Mouse (Mus musculus): ENCODE results near the gene Snapc5. TPM values are rescaled to one million over a fixed set of nuclear protein-coding genes. Genes with fewer than 3 reads are reported as not detected.

The Snapc5 gene
- total and polyA plus RNA-seq, 3 experiments = 16.7 to 38.2 (median 24.9) TPM

DNA sequence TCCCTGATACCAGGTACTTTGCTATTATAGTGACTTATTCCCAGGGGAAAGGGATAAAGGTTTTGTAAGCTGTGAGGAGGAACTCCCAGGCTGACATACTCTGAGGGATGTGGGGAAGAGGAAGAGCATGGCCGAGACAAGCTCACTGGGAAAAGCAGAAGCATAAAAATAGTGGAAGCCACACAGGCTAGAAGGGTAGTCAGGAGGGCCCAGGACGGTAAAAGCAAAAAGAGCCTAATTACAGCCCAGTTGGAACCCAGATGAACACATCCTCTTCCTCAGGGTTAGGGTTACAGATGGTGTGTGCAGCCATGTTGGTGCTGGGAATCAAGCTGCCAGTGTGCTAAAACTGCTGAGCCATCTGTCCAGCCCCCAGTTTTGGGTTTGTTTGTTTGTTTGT is 43.0 kb downstream of the Snapc5 start:
- H3K4me1 ChIP-seq (ENCODE audit: control insufficient read depth in 1 of 2, insufficient read depth in 2 of 2) = peaks cover 0 to 33% of the 10 kb centered on the region in 2 experiments; a peak in 2 of 4 replicates
- no peak overlapping the region for H3K4me2 ChIP-seq (ENCODE audit: insufficient read depth, low read depth, poor library complexity, severe bottlenecking)
- peaks cover 0 to 54% of the 10 kb centered on the region in 2 experiments for H3K36me3 ChIP-seq (replicated peaks in 1 of 2; ENCODE audit: control insufficient read depth in 1 of 2, insufficient read depth in 1 of 2, low read length in 1 of 2)
- H3K4me3 ChIP-seq (replicated peaks in 1 of 3; ENCODE audit: low read depth in 2 of 3, low read length in 2 of 3, poor library complexity in 1 of 3) = no peak overlapping the region
- no peak for DNase-seq (ENCODE audit: extremely low read depth)
- TF ChIP-seq NELFE (IDR thresholded peaks at IDR 0.05; ENCODE audit: low read depth, low read length) = no peak
- no peak for TF ChIP-seq ZC3H11A (IDR thresholded peaks at IDR 0.05; ENCODE audit: low read depth, low read length)
- no peak for TF ChIP-seq TBP (conservative IDR thresholded peaks at IDR 0.05; ENCODE audit: low read depth, low read length)
- TF ChIP-seq MAFK (IDR thresholded peaks at IDR 0.05; ENCODE audit: insufficient replicate concordance, low read length) = no peak
- TF ChIP-seq RCOR1 (conservative IDR thresholded peaks at IDR 0.05; ENCODE audit: low read depth, low read length) = no peak
- no peak for TF ChIP-seq TCF12 (IDR thresholded peaks at IDR 0.05; ENCODE audit: low read depth, low read length)
- TF ChIP-seq HCFC1 (IDR thresholded peaks at IDR 0.05; ENCODE audit: low read depth, low read length) = no peak
- no peak for TF ChIP-seq E2F4 (IDR thresholded peaks at IDR 0.05; ENCODE audit: insufficient replicate concordance, low read depth, low read length)
- no peak for TF ChIP-seq UBTF (IDR thresholded peaks at IDR 0.05; ENCODE audit: low read depth, low read length)
- no peak for TF ChIP-seq JUN (IDR thresholded peaks at IDR 0.05; ENCODE audit: insufficient read depth, low read depth, low read length)
- TF ChIP-seq NRF1 (IDR thresholded peaks at IDR 0.05; ENCODE audit: low read depth, low read length) = no peak
- TF ChIP-seq MYC (IDR thresholded peaks at IDR 0.05; ENCODE audit: low read depth, low read length) = no peak
- TF ChIP-seq ZKSCAN1 (IDR thresholded peaks at IDR 0.05; ENCODE audit: borderline replicate concordance, low read depth, low read length) = no peak
- no peak for TF ChIP-seq ZNF384 (IDR thresholded peaks at IDR 0.05; ENCODE audit: low read depth, low read length)
- TF ChIP-seq IRF4 (IDR thresholded peaks at IDR 0.05; ENCODE audit: low read depth, low read length) = no peak
- TF ChIP-seq CTCF (conservative IDR thresholded peaks at IDR 0.05 in 1 of 2, IDR thresholded peaks at IDR 0.05 in 1 of 2; ENCODE audit: low read depth in 2 of 2, low read length in 2 of 2) = no peak
- no peak for TF ChIP-seq MEF2A (IDR thresholded peaks at IDR 0.05; ENCODE audit: borderline replicate concordance, low read depth, low read length)
- no peak for TF ChIP-seq SMC3 (IDR thresholded peaks at IDR 0.05; ENCODE audit: low read depth, low read length)
- TF ChIP-seq MXI1 (IDR thresholded peaks at IDR 0.05; ENCODE audit: low read depth, low read length) = no peak
- dilution Hi-C loops (cut with MboI; ENCODE audit: extremely low pct_ligation_motif_present, extremely low pct_unique_long_range_greater_than_20kb, low sequenced_read_pairs) (no loop called here), in situ Hi-C loops (cut with MboI; ENCODE audit: low pct_ligation_motif_present, low pct_unique_long_range_greater_than_20kb, low sequenced_read_pairs) (no loop called here)
- H3K9ac ChIP-seq (ENCODE audit: insufficient read depth, low read depth) = no peak overlapping the region
- no peaks in the 10 kb centered on the region for H3K9me3 ChIP-seq (replicated peaks; ENCODE audit: low read length)
- no peak overlapping the region for H3K27ac ChIP-seq (ENCODE audit: insufficient read depth, low read depth)
- no peaks in the 10 kb centered on the region for H3K27me3 ChIP-seq (replicated peaks)
- H3K79me2 ChIP-seq (replicated peaks; ENCODE audit: control insufficient read depth, extremely low read depth, insufficient read depth, poor library complexity, severe bottlenecking) = 0 out of 2 replicates have a peak, but pooled peaks cover 3% of the 10 kb centered on the region

DNA sequence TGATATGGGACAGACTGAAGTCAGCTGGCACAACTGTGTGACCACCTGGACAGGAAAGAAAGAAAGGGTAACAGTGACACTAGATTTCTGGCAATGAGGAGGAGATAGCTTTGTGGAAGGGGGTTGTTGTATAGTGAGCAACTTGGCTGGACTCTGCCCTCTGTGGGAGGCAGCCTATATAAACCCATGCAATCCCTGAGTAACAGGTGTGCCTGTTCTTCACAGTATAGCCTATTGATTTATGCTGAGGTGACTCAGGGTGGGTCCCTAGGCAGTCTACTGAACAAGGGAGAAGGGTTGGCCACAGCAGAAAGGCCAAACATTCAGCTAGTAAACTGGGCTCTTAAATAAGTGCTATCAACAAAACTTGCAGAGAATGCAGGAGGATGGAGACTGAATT is 46.7 kb downstream of the Snapc5 start:
- H3K9me3 ChIP-seq (replicated peaks; ENCODE audit: low read length) = no peaks in the 10 kb centered on the region
- H3K27me3 ChIP-seq (replicated peaks) = no peaks in the 10 kb centered on the region
- TF ChIP-seq GABPA (IDR thresholded peaks at IDR 0.05; ENCODE audit: insufficient replicate concordance, low read depth, low read length) (no peak), CHD2 (IDR thresholded peaks at IDR 0.05; ENCODE audit: low read length) (no peak), PAX5 (IDR thresholded peaks at IDR 0.05; ENCODE audit: low read length) (no peak)
- no peak overlapping the region for H3K9ac ChIP-seq (ENCODE audit: insufficient read depth, low read depth)
- DNase-seq (ENCODE audit: extremely low read depth) = no peak
- H3K4me2 ChIP-seq (ENCODE audit: insufficient read depth, low read depth, poor library complexity, severe bottlenecking) = no peak overlapping the region
- dilution Hi-C loops (cut with MboI; ENCODE audit: extremely low pct_ligation_motif_present, extremely low pct_unique_long_range_greater_than_20kb, low sequenced_read_pairs) = no loop called here
- 0 out of 2 replicates have a peak, but pooled peaks cover 3% of the 10 kb centered on the region for H3K79me2 ChIP-seq (replicated peaks; ENCODE audit: control insufficient read depth, extremely low read depth, insufficient read depth, poor library complexity, severe bottlenecking)
- no peak overlapping the region for H3K4me3 ChIP-seq (replicated peaks in 1 of 3; ENCODE audit: low read depth in 2 of 3, low read length in 2 of 3, poor library complexity in 1 of 3)
- H3K27ac ChIP-seq (ENCODE audit: insufficient read depth, low read depth) = no peak overlapping the region
- peaks cover 0 to 49% of the 10 kb centered on the region in 2 experiments; a peak in 2 of 4 replicates for H3K4me1 ChIP-seq (ENCODE audit: control insufficient read depth in 1 of 2, insufficient read depth in 2 of 2)
- H3K36me3 ChIP-seq (replicated peaks in 1 of 2; ENCODE audit: control insufficient read depth in 1 of 2, insufficient read depth in 1 of 2, low read length in 1 of 2) = peaks cover 0 to 52% of the 10 kb centered on the region in 2 experiments
- in situ Hi-C loops (cut with MboI; ENCODE audit: low pct_ligation_motif_present, low pct_unique_long_range_greater_than_20kb, low sequenced_read_pairs) = no loop called here
